Mouse (Mus musculus): ENCODE results near the gene Ubash3a.
"Not testable (repeated sequence)": the region's sequence is repeated elsewhere in the genome, so short reads cannot be mapped to it uniquely, and the experiment has no call there.

The Ubash3a gene

DNA sequence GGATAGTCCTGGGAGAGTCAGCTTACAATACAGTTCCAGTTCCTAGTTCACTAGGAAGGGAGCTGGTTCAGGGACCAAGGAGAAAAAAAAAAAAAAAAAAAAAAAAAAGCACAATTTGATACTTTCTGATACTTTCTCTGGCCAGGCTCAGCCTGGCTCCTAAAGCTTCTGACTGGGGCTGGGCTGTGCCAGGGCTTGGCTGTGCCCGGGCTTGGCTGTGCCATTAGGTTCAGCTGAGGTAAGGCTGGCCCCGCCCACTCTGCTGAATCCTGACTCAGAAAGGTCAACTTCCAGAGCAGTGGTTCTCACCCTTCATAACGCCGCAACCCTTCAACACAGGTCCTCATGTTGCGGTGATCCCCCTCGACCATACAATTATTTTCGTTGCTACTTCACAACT is 52.8 kb downstream of the Ubash3a start:
- DNase-seq (ENCODE audit: inconsistent ontology term): no peak

DNA sequence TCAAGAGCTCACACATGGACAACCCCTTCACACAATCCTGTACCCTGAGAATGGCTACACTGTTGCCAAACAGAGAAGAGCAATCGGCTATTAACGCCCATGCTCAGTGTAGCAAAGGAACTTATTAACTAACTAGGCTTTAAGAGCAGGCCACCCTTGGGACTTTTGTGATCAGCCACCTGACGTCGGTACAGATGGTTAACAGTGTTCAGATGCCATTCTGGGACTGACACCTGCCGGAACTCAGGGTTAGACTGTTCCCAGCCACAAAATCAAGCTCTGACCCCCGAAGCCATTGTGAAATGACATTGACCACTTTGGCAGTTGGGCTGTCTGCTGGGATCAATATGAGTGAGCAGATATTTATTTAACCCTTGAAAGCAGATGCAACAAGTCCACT is 53.7 kb downstream of the Ubash3a start:
- no peak for DNase-seq (ENCODE audit: inconsistent ontology term)

- no peak for DNase-seq (ENCODE audit: inconsistent ontology term)
Measured at GRCm38 (mm10) chr17:31262715-31263114, 55.0 kb downstream of the Ubash3a start.

DNA sequence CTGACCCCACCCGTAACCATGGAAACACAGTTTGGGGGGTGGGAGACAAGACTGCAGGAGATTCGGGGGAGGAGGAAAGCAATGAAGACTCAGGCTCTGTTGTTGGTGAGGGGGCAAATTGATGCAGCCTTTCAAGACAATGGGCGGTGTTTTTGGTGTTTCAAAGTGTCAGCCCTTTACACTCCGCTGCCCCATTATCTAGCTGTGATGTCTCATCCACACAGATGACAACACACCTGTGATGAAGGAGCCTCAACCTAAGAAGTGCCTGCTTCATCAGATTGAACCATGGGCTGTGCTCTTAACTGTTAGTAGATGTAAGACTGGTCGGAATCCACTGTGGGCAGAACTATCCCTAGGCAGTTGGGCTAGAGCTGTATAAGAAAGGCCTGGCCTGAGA is 56.1 kb downstream of the Ubash3a start:
- no peak for DNase-seq (ENCODE audit: inconsistent ontology term)

DNA sequence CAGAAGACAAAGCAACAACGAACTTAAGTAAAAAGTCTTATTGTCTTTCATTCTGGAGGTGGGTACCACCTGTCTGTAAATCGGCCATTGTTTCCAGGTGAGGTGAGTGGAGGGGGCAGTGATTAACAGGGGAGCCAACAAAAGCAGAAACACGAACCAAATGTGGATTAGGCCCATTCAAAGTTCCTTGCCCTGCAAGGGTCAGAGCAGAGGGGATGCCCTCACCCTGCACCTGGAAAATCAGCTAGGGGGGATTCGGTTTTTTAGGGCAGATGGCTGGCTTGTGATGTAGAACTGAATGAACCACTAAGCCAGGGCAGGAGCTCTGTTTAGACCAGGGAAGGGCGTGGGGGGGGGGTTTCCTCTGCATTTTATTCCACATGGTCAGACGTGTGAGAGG is 56.7 kb downstream of the Ubash3a start:
- no peak for DNase-seq (ENCODE audit: inconsistent ontology term)

- DNase-seq (ENCODE audit: inconsistent ontology term): no peak
Measured at GRCm38 (mm10) chr17:31265171-31265572, 57.5 kb downstream of the Ubash3a start.

DNA sequence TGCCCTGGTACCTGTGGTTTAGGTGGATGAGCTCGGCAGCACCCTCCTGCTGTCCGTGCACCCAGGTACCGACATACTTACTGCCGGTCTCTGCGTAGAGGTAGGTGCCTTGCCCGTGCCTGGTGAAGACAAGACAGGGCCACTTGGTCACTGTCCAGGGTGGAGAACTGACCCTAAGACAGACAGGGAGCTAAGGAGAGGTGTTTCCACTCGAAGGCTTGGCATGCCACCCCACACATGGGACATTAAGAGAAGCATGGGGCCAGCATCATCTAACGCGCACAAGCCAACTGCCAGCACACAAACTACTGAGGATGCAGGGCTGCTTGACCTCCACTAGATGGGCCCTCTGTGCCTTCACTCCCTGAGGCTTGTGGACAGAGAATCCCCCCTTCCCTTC is 58.2 kb downstream of the Ubash3a start:
- DNase-seq (ENCODE audit: inconsistent ontology term): no peak

DNA sequence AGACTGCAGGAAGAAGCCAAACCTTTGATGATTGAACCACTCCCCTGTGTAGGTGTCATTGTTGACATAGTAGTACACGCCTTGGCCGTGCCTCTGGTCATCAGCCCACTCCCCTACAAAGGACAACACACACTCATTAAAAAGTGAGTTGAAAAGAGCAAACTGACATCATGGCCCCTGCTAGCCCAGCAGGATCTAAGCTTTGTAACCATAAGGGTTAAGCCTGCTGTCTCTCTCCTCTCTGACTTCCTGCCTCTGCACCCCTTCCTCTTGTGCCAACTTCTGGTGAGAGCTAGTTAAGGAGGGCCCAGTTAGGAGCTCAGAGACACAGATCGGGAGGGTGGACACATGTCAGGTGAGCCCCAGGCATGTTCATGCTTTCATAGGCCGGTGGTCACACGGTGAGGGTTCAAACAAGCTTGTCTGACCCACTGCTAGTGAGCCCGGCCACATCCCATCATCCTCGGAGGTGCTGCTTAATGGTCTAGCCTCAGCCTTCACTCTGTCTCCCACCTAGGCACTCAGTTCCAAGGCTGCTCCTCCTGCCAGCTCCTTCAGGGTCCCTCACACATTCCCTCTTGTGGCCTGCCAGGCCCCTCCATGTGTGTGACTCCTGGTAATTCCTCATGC is 58.8 kb downstream of the Ubash3a start:
- no peak for DNase-seq (ENCODE audit: inconsistent ontology term)

GRCm38 (mm10) chr17:31267138-31267537 is 59.5 kb downstream of the Ubash3a start:
- DNase-seq (ENCODE audit: inconsistent ontology term): no peak

GRCm38 (mm10) chr17:31267603-31268002 is 59.9 kb downstream of the Ubash3a start:
- DNase-seq (ENCODE audit: inconsistent ontology term): no peak

GRCm38 (mm10) chr17:31268016-31268415 is 60.3 kb downstream of the Ubash3a start:
- no peak for DNase-seq (ENCODE audit: inconsistent ontology term)

GRCm38 (mm10) chr17:31269761-31270160 is 62.1 kb downstream of the Ubash3a start:
- DNase-seq (ENCODE audit: inconsistent ontology term): no peak

GRCm38 (mm10) chr17:31270246-31270645 is 62.6 kb downstream of the Ubash3a start:
- no peak for DNase-seq (ENCODE audit: inconsistent ontology term)

DNA sequence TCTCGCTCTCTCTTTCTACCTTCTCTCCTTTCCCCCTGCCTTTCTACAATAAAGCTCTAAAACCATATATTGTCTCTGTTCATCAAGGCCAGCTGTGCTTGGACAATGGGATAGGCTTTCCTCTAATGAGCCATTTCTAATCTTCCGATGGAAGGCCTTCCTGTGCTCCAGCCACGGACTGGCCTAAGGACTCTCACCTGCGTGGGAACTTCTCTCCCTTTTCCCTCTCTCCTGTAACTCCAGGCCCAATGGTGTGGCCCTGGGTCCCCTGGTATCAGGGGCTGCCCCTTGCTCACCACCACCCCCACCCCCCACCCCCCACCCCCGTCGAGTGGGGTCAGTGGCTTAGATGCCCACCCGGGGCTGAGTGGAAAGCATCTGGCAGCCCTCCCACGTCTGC is 63.1 kb downstream of the Ubash3a start:
- not testable (repeated sequence) for DNase-seq (ENCODE audit: inconsistent ontology term)

- no peak for DNase-seq (ENCODE audit: inconsistent ontology term)
Measured at GRCm38 (mm10) chr17:31271136-31271851, 63.6 kb downstream of the Ubash3a start.

DNA sequence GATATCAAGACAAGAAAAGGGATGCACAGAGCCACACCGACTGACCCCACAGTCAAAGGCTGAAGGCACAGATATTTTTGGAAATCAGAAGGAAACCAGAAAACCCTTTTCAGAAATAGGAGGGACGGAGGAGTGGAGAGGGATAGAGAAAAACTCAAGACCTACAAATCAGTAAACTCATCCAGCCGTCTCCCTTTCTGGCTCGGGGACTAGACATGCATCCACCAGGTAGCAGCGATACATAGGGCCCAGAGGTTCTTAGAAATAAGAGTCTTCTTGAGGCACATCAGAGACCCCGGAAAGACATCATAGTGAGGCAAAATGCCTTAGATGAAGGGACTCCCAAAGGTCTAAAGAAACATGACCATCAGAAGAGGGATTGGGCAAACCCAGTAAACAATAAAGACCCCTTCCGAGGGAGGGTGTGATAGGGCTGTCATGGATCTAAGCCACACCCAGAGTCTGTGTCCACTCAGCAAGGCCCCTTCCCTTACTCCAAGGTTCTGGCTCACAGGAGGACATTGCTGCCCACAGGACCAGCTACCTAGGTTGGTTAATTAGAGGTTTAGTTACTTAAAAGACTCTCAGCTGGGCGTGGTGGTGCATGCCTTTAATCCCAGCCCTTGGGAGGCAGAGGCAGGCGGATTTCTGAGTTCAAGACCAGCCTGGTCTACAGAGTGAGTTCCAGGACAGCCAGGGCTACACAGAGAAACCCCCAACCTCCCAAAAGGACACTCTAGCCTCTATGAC is 64.9 kb downstream of the Ubash3a start:
- DNase-seq (ENCODE audit: inconsistent ontology term): no peak

DNA sequence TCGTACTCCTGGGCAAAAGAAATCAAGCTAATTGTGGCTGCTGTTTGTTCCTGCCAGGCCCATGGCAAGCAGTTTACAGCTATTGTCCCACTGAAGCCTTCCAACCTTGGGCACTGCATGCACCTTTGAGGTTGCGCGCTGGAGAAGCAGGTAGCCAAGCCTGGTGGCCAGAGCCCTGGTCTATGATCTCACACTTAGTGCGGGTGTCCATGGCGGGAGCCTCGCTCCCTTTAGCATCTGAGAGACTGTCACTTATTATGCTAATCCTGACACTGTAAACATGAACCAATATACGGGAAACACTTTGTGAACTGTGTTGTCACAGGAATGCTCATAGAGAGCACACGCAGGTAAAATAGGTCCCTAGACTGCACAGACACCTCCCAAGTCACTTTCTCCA is 66.0 kb downstream of the Ubash3a start:
- DNase-seq (ENCODE audit: inconsistent ontology term): no peak

DNA sequence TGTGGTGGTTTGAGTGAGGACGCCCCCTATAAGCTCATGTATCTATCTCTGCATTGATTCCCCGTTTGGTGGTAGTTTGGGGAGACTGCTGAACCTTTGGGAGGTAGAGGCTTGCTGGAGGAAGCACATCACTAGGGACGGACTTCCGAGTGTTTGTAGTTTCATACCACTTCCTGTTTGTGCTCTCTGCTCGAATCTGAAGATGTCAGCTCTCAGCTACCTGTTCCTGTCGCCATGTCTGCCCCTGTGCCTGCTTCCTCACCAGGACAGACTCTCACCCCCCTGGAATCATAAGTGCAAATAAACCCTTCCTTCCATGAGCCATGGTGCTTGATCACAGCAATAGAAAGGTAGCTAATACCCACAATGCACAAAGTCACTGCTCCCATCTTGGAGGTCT is 67.5 kb downstream of the Ubash3a start:
- no peak for DNase-seq (ENCODE audit: inconsistent ontology term)

DNA sequence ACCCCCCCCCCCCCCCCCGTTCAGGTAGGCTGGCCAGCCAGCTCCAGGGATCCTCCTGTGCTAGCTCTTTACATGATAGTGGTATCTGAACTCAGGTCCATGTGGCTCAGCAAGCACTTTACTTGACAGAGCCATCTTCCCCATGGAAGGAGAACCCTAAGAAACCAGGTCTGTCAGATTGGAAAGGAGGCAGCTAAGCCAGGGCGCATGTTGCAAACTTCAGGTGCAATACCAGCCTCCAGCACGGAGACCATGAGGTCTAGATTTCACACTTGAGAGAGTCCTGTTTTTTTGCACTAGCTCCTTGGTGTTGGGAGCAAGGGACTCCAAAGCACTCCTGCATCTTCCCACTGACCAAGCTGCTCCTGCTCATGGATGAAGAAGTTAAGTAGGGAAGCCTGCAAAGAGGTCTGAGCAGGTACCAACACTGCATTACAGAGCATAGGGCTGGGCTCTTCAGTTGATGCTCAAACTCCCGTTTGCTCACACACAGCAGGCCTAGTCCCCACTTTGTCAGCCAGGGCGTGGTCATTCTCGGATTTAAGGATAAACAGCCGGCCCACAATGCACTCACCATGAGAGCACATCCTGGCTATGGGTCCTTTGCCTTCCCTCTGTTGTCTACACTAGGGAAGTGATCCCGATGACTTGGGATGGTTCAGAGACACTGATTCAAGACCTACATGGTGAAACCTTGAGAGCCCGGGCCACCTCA is 68.7 kb downstream of the Ubash3a start:
- DNase-seq (ENCODE audit: inconsistent ontology term): no peak

- peak; percentile 97 for DNase-seq (ENCODE audit: inconsistent ontology term)
Measured at GRCm38 (mm10) chr17:31276922-31277918, 69.5 kb downstream of the Ubash3a start, which contains the start of gene Rsph1. TSS of gene Rsph1 (minus strand) at chr17:31277383.

- DNase-seq (ENCODE audit: inconsistent ontology term): no peak
Measured at GRCm38 (mm10) chr17:31277931-31278330, 70.3 kb downstream of the Ubash3a start.

Measured in Muller cell, postnatal 12 days (primary cell).